Mouse (Mus musculus): ENCODE measurements at regions not wholly inside any gene's neighbourhood (a gene's known extent, or its start where the extent isn't known, plus 50 kb on each side); places are given as distances from the start of the nearest gene placed in this dataset.

GRCm38 (mm10) chr1:89302368-89302951 is 152.1 kb upstream of the Agap1 start:
- H3K9ac ChIP-seq (ENCODE audit: low read depth, low read length): no peak overlapping the region
- no peak overlapping the region for H3K4me3 ChIP-seq (ENCODE audit: low read length)
- ATAC-seq (ENCODE audit: low FRiP score, low TSS enrichment): no peak
- H3K4me1 ChIP-seq (ENCODE audit: control insufficient read depth, insufficient read depth, low read length): no peaks in the 10 kb centered on the region
- 67% methylated on average over 20 of the region's 20 CpGs for WGBS
- H3K27me3 ChIP-seq (ENCODE audit: control insufficient read depth, insufficient read depth, low read length): no peaks in the 10 kb centered on the region
- H3K9me3 ChIP-seq (ENCODE audit: control insufficient read depth, low read length): no peaks in the 10 kb centered on the region
- H3K4me2 ChIP-seq (replicated peaks; ENCODE audit: low read depth, low read length): no peak overlapping the region; the same call in 1 of the 2 replicates
- no peak overlapping the region for H3K27ac ChIP-seq (ENCODE audit: low read depth, low read length)
- no peaks in the 10 kb centered on the region for H3K36me3 ChIP-seq (ENCODE audit: control insufficient read depth, insufficient read depth, low read length)

DNA sequence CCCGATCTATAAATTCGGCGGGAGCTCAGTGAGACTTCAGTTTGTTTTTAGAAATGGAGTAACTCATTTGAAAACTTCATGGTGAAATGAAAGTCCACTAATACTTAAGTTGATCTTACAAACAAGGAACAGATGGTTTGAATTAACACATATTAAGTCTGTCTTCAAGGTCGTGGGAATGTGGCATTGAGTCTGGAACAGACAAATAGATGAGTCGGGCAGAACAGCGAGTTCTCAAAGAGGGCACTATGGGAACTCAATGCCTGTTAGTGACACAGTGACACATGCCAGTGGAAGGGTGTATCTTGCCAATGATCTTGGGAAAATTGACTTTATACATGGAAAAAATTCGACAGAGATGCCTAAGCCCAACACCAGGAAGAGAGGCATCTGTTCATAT is 149.4 kb upstream of the Agap1 start:
- Histone ChIP-seq H3K9me3 (ENCODE audit: control insufficient read depth, low read length) (no peaks in the 10 kb centered on the region), H3K4me2 (replicated peaks; ENCODE audit: low read depth, low read length) (no peak overlapping the region), H3K4me1 (ENCODE audit: control insufficient read depth, insufficient read depth, low read length) (no peaks in the 10 kb centered on the region), H3K36me3 (ENCODE audit: control insufficient read depth, insufficient read depth, low read length) (no peaks in the 10 kb centered on the region), H3K9ac (ENCODE audit: low read depth, low read length) (no peak overlapping the region), H3K27ac (ENCODE audit: low read depth, low read length) (no peak overlapping the region), H3K4me3 (ENCODE audit: low read length) (no peak overlapping the region), H3K27me3 (ENCODE audit: control insufficient read depth, insufficient read depth, low read length) (no peaks in the 10 kb centered on the region)
- WGBS: 69% methylated on average over 7 of the region's 7 CpGs
- no peak for ATAC-seq (ENCODE audit: low FRiP score, low TSS enrichment)

- Histone ChIP-seq H3K36me3 (ENCODE audit: control insufficient read depth, insufficient read depth, low read length) (no peaks in the 10 kb centered on the region), H3K9me3 (ENCODE audit: control insufficient read depth, low read length) (no peaks in the 10 kb centered on the region), H3K4me2 (replicated peaks; ENCODE audit: low read depth, low read length) (no peak overlapping the region), H3K4me3 (ENCODE audit: low read length) (no peak overlapping the region), H3K27me3 (ENCODE audit: control insufficient read depth, insufficient read depth, low read length) (no peaks in the 10 kb centered on the region), H3K4me1 (ENCODE audit: control insufficient read depth, insufficient read depth, low read length) (no peaks in the 10 kb centered on the region), H3K9ac (ENCODE audit: low read depth, low read length) (no peak overlapping the region), H3K27ac (ENCODE audit: low read depth, low read length) (no peak overlapping the region)
- ATAC-seq (ENCODE audit: low FRiP score, low TSS enrichment): no peak
- 66% methylated on average over 13 of the region's 13 CpGs for WGBS
Measured at GRCm38 (mm10) chr1:89308788-89309187, 145.8 kb upstream of the Agap1 start.

DNA sequence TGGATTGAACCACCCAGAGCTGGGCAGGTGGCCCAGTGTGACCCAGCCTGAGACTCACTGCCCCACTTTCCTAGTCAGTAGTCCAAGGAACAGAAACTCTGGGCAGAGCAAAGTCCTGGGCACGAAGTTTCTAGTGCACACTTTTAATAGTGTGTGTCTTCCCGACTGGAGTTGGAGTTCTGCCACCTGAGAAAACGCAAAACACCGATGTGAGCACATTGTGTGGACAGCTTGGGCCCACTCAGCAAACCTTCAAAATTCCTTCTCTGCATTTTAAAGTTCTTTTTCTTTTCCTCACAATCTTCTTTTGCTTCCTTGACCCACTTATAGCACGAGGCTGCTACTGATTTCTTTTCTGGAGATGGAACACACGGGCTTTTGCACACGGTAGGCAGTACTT is 141.5 kb upstream of the Agap1 start:
- Histone ChIP-seq H3K9ac (ENCODE audit: low read depth, low read length) (no peak overlapping the region), H3K4me1 (ENCODE audit: control insufficient read depth, insufficient read depth, low read length) (no peaks in the 10 kb centered on the region), H3K27me3 (ENCODE audit: control insufficient read depth, insufficient read depth, low read length) (no peaks in the 10 kb centered on the region), H3K36me3 (ENCODE audit: control insufficient read depth, insufficient read depth, low read length) (no peaks in the 10 kb centered on the region), H3K27ac (ENCODE audit: low read depth, low read length) (no peak overlapping the region), H3K4me2 (replicated peaks; ENCODE audit: low read depth, low read length) (no peak overlapping the region), H3K4me3 (ENCODE audit: low read length) (no peak overlapping the region), H3K9me3 (ENCODE audit: control insufficient read depth, low read length) (no peaks in the 10 kb centered on the region)
- WGBS: 89% methylated on average over 7 of the region's 7 CpGs
- no peak for ATAC-seq (ENCODE audit: low FRiP score, low TSS enrichment)

DNA sequence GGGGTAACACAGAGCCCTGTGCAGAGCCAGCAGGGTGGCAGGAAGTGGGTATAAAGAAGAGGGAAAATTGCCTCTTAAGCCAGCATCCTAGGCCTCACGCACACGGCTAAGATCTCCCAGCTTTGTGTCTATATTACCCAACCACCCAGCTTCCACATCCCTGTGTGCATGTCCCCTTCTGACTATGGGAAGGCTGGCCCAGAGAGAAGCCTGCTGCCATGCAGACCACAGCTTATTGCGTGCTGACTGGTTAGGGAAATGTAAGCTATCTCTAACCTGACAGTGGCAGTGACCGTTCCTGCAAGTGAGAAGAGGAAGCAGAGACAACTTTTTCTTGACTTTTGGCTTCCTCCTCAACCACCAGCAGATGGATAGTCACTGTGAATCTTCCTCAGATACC is 136.7 kb upstream of the Agap1 start:
- WGBS: 92% methylated on average over 4 of the region's 4 CpGs
- Histone ChIP-seq H3K4me1 (ENCODE audit: control insufficient read depth, insufficient read depth, low read length) (no peaks in the 10 kb centered on the region), H3K36me3 (ENCODE audit: control insufficient read depth, insufficient read depth, low read length) (no peaks in the 10 kb centered on the region)

DNA sequence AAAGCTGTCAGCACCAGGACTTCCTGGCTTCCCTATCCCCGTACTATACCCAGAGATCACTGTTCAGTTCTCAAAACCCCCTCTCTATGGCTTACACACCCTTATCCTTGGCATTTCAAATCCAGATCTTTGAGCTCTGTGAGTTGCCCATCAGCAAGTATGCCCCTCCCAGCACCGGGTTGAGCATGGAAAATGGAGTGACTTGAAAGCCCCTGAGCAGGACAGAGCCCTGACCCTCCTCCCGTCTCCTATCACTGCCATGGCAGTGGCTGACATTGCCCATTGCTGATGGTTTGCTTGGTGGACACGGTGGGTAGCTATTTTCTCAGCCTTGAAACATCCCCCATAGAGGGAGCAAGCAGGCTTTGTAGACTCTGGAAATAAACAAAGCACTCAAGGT is 135.9 kb upstream of the Agap1 start:
- H3K4me3 ChIP-seq (ENCODE audit: low read length): no peak overlapping the region
- H3K27me3 ChIP-seq (ENCODE audit: control insufficient read depth, insufficient read depth, low read length): no peaks in the 10 kb centered on the region
- H3K4me1 ChIP-seq (ENCODE audit: control insufficient read depth, insufficient read depth, low read length): no peaks in the 10 kb centered on the region
- no peaks in the 10 kb centered on the region for H3K36me3 ChIP-seq (ENCODE audit: control insufficient read depth, insufficient read depth, low read length)
- no peak for ATAC-seq (ENCODE audit: low FRiP score, low TSS enrichment)
- no peak overlapping the region for H3K4me2 ChIP-seq (replicated peaks; ENCODE audit: low read depth, low read length)
- H3K27ac ChIP-seq (ENCODE audit: low read depth, low read length): no peak overlapping the region
- H3K9ac ChIP-seq (ENCODE audit: low read depth, low read length): no peak overlapping the region
- H3K9me3 ChIP-seq (ENCODE audit: control insufficient read depth, low read length): no peaks in the 10 kb centered on the region
- WGBS: 75% methylated on average over 4 of the region's 4 CpGs

More for the DNA sequence above, 136.7 kb upstream of the Agap1 start:
- H3K27me3 ChIP-seq (ENCODE audit: control insufficient read depth, insufficient read depth, low read length): no peaks in the 10 kb centered on the region
- H3K4me2 ChIP-seq (replicated peaks; ENCODE audit: low read depth, low read length): no peak overlapping the region
- no peak overlapping the region for H3K9ac ChIP-seq (ENCODE audit: low read depth, low read length)
- no peak for ATAC-seq (ENCODE audit: low FRiP score, low TSS enrichment)
- no peak overlapping the region for H3K27ac ChIP-seq (ENCODE audit: low read depth, low read length)
- no peaks in the 10 kb centered on the region for H3K9me3 ChIP-seq (ENCODE audit: control insufficient read depth, low read length)
- no peak overlapping the region for H3K4me3 ChIP-seq (ENCODE audit: low read length)

GRCm38 (mm10) chr1:89322621-89323020 is 132.0 kb upstream of the Agap1 start:
- Histone ChIP-seq H3K4me3 (ENCODE audit: low read length) (no peak overlapping the region), H3K36me3 (ENCODE audit: control insufficient read depth, insufficient read depth, low read length) (no peaks in the 10 kb centered on the region), H3K9ac (ENCODE audit: low read depth, low read length) (no peak overlapping the region), H3K27ac (ENCODE audit: low read depth, low read length) (no peak overlapping the region), H3K4me2 (replicated peaks; ENCODE audit: low read depth, low read length) (no peak overlapping the region), H3K27me3 (ENCODE audit: control insufficient read depth, insufficient read depth, low read length) (no peaks in the 10 kb centered on the region), H3K4me1 (ENCODE audit: control insufficient read depth, insufficient read depth, low read length) (no peaks in the 10 kb centered on the region), H3K9me3 (ENCODE audit: control insufficient read depth, low read length) (no peaks in the 10 kb centered on the region)
- no peak for ATAC-seq (ENCODE audit: low FRiP score, low TSS enrichment)
- 62% methylated on average over 4 of the region's 4 CpGs for WGBS

GRCm38 (mm10) chr1:89323091-89323490 is 131.5 kb upstream of the Agap1 start:
- H3K4me1 ChIP-seq (ENCODE audit: control insufficient read depth, insufficient read depth, low read length): no peaks in the 10 kb centered on the region
- H3K27ac ChIP-seq (ENCODE audit: low read depth, low read length): no peak overlapping the region
- ATAC-seq (ENCODE audit: low FRiP score, low TSS enrichment): no peak
- H3K4me3 ChIP-seq (ENCODE audit: low read length): no peak overlapping the region
- WGBS: 42% methylated on average over 2 of the region's 2 CpGs
- no peaks in the 10 kb centered on the region for H3K9me3 ChIP-seq (ENCODE audit: control insufficient read depth, low read length)
- no peak overlapping the region for H3K4me2 ChIP-seq (replicated peaks; ENCODE audit: low read depth, low read length)
- no peak overlapping the region for H3K9ac ChIP-seq (ENCODE audit: low read depth, low read length)
- no peaks in the 10 kb centered on the region for H3K36me3 ChIP-seq (ENCODE audit: control insufficient read depth, insufficient read depth, low read length)
- H3K27me3 ChIP-seq (ENCODE audit: control insufficient read depth, insufficient read depth, low read length): no peaks in the 10 kb centered on the region

GRCm38 (mm10) chr1:89331352-89331751 is 123.3 kb upstream of the Agap1 start:
- Histone ChIP-seq H3K9me3 (ENCODE audit: control insufficient read depth, low read length) (no peaks in the 10 kb centered on the region), H3K4me2 (replicated peaks; ENCODE audit: low read depth, low read length) (no peak overlapping the region), H3K9ac (ENCODE audit: low read depth, low read length) (no peak overlapping the region), H3K27me3 (ENCODE audit: control insufficient read depth, insufficient read depth, low read length) (no peaks in the 10 kb centered on the region; the same call in 1 of the 2 replicates), H3K4me3 (ENCODE audit: low read length) (no peak overlapping the region), H3K27ac (ENCODE audit: low read depth, low read length) (no peak overlapping the region), H3K4me1 (ENCODE audit: control insufficient read depth, insufficient read depth, low read length) (no peaks in the 10 kb centered on the region), H3K36me3 (ENCODE audit: control insufficient read depth, insufficient read depth, low read length) (no peaks in the 10 kb centered on the region)
- ATAC-seq (ENCODE audit: low FRiP score, low TSS enrichment): no peak
- WGBS: 91% methylated on average over 4 of the region's 4 CpGs
